Mouse (Mus musculus): ENCODE measurements around the gene Foxc2.

DNA sequence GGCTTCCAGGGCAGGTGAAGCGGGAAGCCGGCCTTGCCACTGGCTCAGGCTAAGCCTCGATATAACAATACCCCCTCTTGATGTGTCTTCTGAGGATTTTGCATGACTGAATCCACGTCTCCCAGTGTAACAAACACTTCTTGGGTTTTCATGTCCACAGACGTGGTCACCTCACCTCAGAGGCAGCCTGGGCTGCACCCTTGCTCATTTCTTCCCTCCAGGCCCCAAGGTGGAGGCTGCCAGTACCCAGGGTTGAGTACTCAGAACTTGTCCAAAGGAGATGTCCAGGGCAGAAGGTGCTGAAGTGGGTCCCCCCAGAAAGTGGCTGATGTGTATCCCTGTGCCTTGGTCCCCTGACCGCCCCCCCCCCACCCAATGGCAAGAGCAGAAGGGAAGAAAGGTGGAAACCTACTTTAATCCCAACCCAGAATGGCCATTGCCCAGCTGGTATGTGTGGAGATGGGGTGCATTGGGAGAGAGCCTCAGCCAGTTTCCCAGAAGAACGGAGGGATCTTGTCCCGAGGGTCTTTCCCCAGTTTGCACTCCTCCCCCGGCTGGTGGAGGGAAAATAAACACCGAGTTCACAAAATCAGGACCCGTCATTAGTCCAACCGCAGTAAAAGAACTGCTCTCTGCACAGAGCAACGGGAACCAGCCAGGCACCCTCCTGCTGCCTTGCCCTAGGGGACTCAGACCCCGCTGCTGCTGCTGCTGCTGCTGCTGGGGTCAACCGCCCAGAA is 41.7 kb upstream of the Foxc2 start:
- TF ChIP-seq POLR2A (IDR thresholded peaks at IDR 0.05; ENCODE audit: borderline replicate concordance, control insufficient read depth, low read depth, low read length) (no peak), CTCF (IDR thresholded peaks at IDR 0.05; ENCODE audit: control insufficient read depth, insufficient read depth, low read length) (no peak)

All from bone marrow, adult 2 months (tissue).